Mouse (Mus musculus) neural tube, embryonic 14.5 days (tissue): Measurements from ENCODE around the gene Hck. TPM values are rescaled to one million over a fixed set of nuclear protein-coding genes. Genes with fewer than 3 reads are reported as not detected.
A peak's percentile ranks its signal among the peaks of the same experiment; 100 is the strongest.

ENCODE experiments used
- ATAC-seq: fragments of 200-750 bp; cut with Nextera tagmentation; 2 replicates; pipeline ENCODE4 v1.8.0; 2017; ENCODE audit warnings: low read depth, mild to moderate bottlenecking, moderate TSS enrichment, moderate library complexity
- H3K27ac ChIP-seq: fragments of 300-500 bp; sonication (generic); 2 replicates; pipeline ENCODE4 v1.5.1; 2014; ENCODE audit warnings: low read depth, mild to moderate bottlenecking, control low read depth, low read length, moderate library complexity, mixed read lengths
- H3K27me3 ChIP-seq: fragments of 300-500 bp; sonication (generic); 2 replicates; pipeline ENCODE4 v1.6.1; 2014; ENCODE audit warnings: low read length; ENCODE audit not compliant: control insufficient read depth, insufficient read depth
- H3K36me3 ChIP-seq: fragments of 300-500 bp; sonication (generic); 2 replicates; pipeline ENCODE4 v1.6.1; 2014; ENCODE audit warnings: low read length, mixed read lengths; ENCODE audit not compliant: control insufficient read depth, insufficient read depth
- H3K4me1 ChIP-seq: fragments of 300-500 bp; sonication (generic); 2 replicates; pipeline ENCODE4 v1.6.1; 2014; ENCODE audit warnings: low read length; ENCODE audit not compliant: control insufficient read depth, insufficient read depth
- H3K4me2 ChIP-seq: fragments of 300-500 bp; sonication (generic); 2 replicates; pipeline ENCODE4 v1.6.1; 2014; ENCODE audit warnings: mild to moderate bottlenecking, low read depth, low read length, control low read depth
- H3K4me3 ChIP-seq: fragments of 300-500 bp; sonication (generic); 2 replicates; pipeline ENCODE4 v1.5.1; 2014; ENCODE audit warnings: low read depth, low read length, control low read depth, mixed read lengths
- H3K9ac ChIP-seq: fragments of 300-500 bp; sonication (generic); replicated peaks from 2 replicates; pipeline ENCODE4 v1.6.1; 2014; ENCODE audit warnings: low read depth, mild to moderate bottlenecking, control low read depth, low read length, mixed read lengths
- H3K9me3 ChIP-seq: fragments of 300-500 bp; sonication (generic); 2 replicates; pipeline ENCODE4 v1.6.1; 2016; ENCODE audit warnings: low read length; ENCODE audit not compliant: control insufficient read depth
- WGBS: fragments of 180-500 bp; shearing (Covaris S2); extraction: QIAGEN DNeasy Blood & Tissue Kit; methylation state at CpG from one replicate; pipeline ENCODE4 v1.1.7; 2014; 5-methylcytosine and 5-hydroxymethylcytosine counted together
- polyA plus RNA-seq: library from polyadenylated mRNA; unstranded; fragments of >200 nt; fragmentation: Nextera tagmentation; extraction: Ambion mirVana; gene quantifications from 2 replicates; pipeline ENCODE4 v1.2.1, GENCODE M21; 2014

Gene Hck
- polyA plus RNA-seq, 1 experiment from 2014 or later = 1.0 TPM

- no peaks in the 10 kb centered on the region for H3K36me3 ChIP-seq
- WGBS = 87% methylated on average over 7 of the region's 7 CpGs
- H3K9me3 ChIP-seq = no peaks in the 10 kb centered on the region
- no peak overlapping the region for H3K27ac ChIP-seq
- 0 out of 2 replicates have a peak, but pooled peaks cover 2% of the 10 kb centered on the region for H3K4me1 ChIP-seq
- ATAC-seq = no peak
- H3K4me3 ChIP-seq = no peak overlapping the region
- H3K27me3 ChIP-seq = no peaks in the 10 kb centered on the region
- H3K9ac ChIP-seq = no peak overlapping the region
- no peak overlapping the region for H3K4me2 ChIP-seq
These were observed 30.9 kb downstream of the Hck start for GRCm38 (mm10) chr2:153139158-153139557.

GRCm38 (mm10) chr2:153139996-153140613 is 31.8 kb downstream of the Hck start:
- ATAC-seq = peak; percentile 68; the same call in 1 of the 2 replicates
- H3K27me3 ChIP-seq = no peaks in the 10 kb centered on the region
- no peaks in the 10 kb centered on the region for H3K36me3 ChIP-seq
- WGBS = 14% methylated on average over 9 of the region's 9 CpGs
- no peak overlapping the region for H3K9ac ChIP-seq
- no peak overlapping the region for H3K4me3 ChIP-seq
- H3K9me3 ChIP-seq = no peaks in the 10 kb centered on the region
- H3K4me1 ChIP-seq = 0 out of 2 replicates have a peak, but pooled peaks cover 2% of the 10 kb centered on the region
- H3K4me2 ChIP-seq = no peak overlapping the region
- H3K27ac ChIP-seq = 0 out of 2 replicates have a peak overlapping the region, but pooled peaks have one; percentile 44

- 0 out of 2 replicates have a peak, but pooled peaks have one; percentile 11 for ATAC-seq
- Histone ChIP-seq H3K9me3 (no peaks in the 10 kb centered on the region), H3K27me3 (no peaks in the 10 kb centered on the region), H3K4me3 (no peak overlapping the region), H3K4me1 (0 out of 2 replicates have a peak, but pooled peaks cover 2% of the 10 kb centered on the region), H3K36me3 (no peaks in the 10 kb centered on the region), H3K9ac (no peak overlapping the region), H3K4me2 (no peak overlapping the region), H3K27ac (no peak overlapping the region)
- WGBS = 25% methylated on average over 10 of the region's 10 CpGs
These were observed 34.4 kb downstream of the Hck start for GRCm38 (mm10) chr2:153142620-153143199.

- Histone ChIP-seq H3K4me1 (0 out of 2 replicates have a peak, but pooled peaks cover 2% of the 10 kb centered on the region), H3K9me3 (no peaks in the 10 kb centered on the region), H3K4me3 (no peak overlapping the region), H3K27ac (no peak overlapping the region), H3K27me3 (no peaks in the 10 kb centered on the region), H3K4me2 (no peak overlapping the region), H3K9ac (no peak overlapping the region), H3K36me3 (no peaks in the 10 kb centered on the region)
- ATAC-seq = no peak
- 79% methylated on average over 5 of the region's 5 CpGs for WGBS
These were observed 37.1 kb downstream of the Hck start for GRCm38 (mm10) chr2:153145346-153145745.

- no peak overlapping the region for H3K27ac ChIP-seq
- H3K36me3 ChIP-seq = no peaks in the 10 kb centered on the region
- no peak overlapping the region for H3K4me3 ChIP-seq
- no peak overlapping the region for H3K9ac ChIP-seq
- ATAC-seq = no peak
- H3K4me2 ChIP-seq = no peak overlapping the region
- no peaks in the 10 kb centered on the region for H3K27me3 ChIP-seq
- WGBS = 82% methylated on average over 3 of the region's 3 CpGs
- H3K9me3 ChIP-seq = no peaks in the 10 kb centered on the region
- 0 out of 2 replicates have a peak, but pooled peaks cover 2% of the 10 kb centered on the region for H3K4me1 ChIP-seq
These were observed 39.0 kb downstream of the Hck start for GRCm38 (mm10) chr2:153147236-153147635.

- no peak; the same call in 1 of the 2 replicates for ATAC-seq
- WGBS = 32% methylated on average over 3 of the region's 3 CpGs
- H3K4me1 ChIP-seq = 0 out of 2 replicates have a peak, but pooled peaks cover under 1% of the 10 kb centered on the region
- H3K4me2 ChIP-seq = no peak overlapping the region
- H3K36me3 ChIP-seq = no peaks in the 10 kb centered on the region
- no peak overlapping the region for H3K9ac ChIP-seq
- no peaks in the 10 kb centered on the region for H3K27me3 ChIP-seq
- no peak overlapping the region for H3K4me3 ChIP-seq
- no peaks in the 10 kb centered on the region for H3K9me3 ChIP-seq
- H3K27ac ChIP-seq = no peak overlapping the region
These were observed 39.4 kb downstream of the Hck start for GRCm38 (mm10) chr2:153147715-153148114.

- 89% methylated on average over 3 of the region's 3 CpGs for WGBS
- no peaks in the 10 kb centered on the region for H3K27me3 ChIP-seq
- no peak overlapping the region for H3K27ac ChIP-seq
- no peak overlapping the region for H3K4me2 ChIP-seq
- no peak overlapping the region for H3K4me3 ChIP-seq
- no peaks in the 10 kb centered on the region for H3K36me3 ChIP-seq
- H3K9ac ChIP-seq = no peak overlapping the region
- no peak for ATAC-seq
- no peaks in the 10 kb centered on the region for H3K9me3 ChIP-seq
- no peaks in the 10 kb centered on the region for H3K4me1 ChIP-seq
These were observed 41.5 kb downstream of the Hck start for GRCm38 (mm10) chr2:153149742-153150141.

- H3K4me1 ChIP-seq = no peaks in the 10 kb centered on the region
- no peaks in the 10 kb centered on the region for H3K27me3 ChIP-seq
- H3K27ac ChIP-seq = no peak overlapping the region
- no peak overlapping the region for H3K9ac ChIP-seq
- no peak for ATAC-seq
- H3K4me3 ChIP-seq = no peak overlapping the region
- H3K36me3 ChIP-seq = no peaks in the 10 kb centered on the region
- 87% methylated on average over 7 of the region's 7 CpGs for WGBS
- no peak overlapping the region for H3K4me2 ChIP-seq
- H3K9me3 ChIP-seq = no peaks in the 10 kb centered on the region
These were observed 42.8 kb downstream of the Hck start for GRCm38 (mm10) chr2:153151026-153151425.

- H3K27ac ChIP-seq = no peak overlapping the region
- WGBS = 88% methylated on average over 8 of the region's 8 CpGs
- H3K4me1 ChIP-seq = no peaks in the 10 kb centered on the region
- H3K4me3 ChIP-seq = no peak overlapping the region
- no peaks in the 10 kb centered on the region for H3K36me3 ChIP-seq
- ATAC-seq = no peak
- no peak overlapping the region for H3K9ac ChIP-seq
- no peak overlapping the region for H3K4me2 ChIP-seq
- H3K9me3 ChIP-seq = no peaks in the 10 kb centered on the region
- no peaks in the 10 kb centered on the region for H3K27me3 ChIP-seq
These were observed 43.8 kb downstream of the Hck start for GRCm38 (mm10) chr2:153151926-153152665.
